Comparison of ENCODE assay signal across 16 mouse cellular contexts in genomic region chr1:37690665-37691064, GRCm38 (mm10). TPM values are rescaled to one million over a fixed set of nuclear protein-coding genes. Genes with fewer than 3 reads are reported as not detected.
A peak's percentile ranks its signal among the peaks of the same experiment; 100 is the strongest.
DNase-seq lines count a peak whose midpoint lies in the region; ATAC-seq and TF ChIP-seq lines count a peak whose summit lies in the region.
"Had no signal": no experiment of that assay in that cellular context is flagged by ENCODE, and none has a peak within 500 bp of the region (broad histone marks: within the 10 kb centered on the region; RNA-seq: fewer than 3 reads in every experiment).

No protein-coding gene starts in this region.

- no peak overlapping the region for H3K4me3 ChIP-seq in kidney, postnatal 0 days (replicated peaks; ENCODE audit: low read depth, low read length)
- no peak overlapping the region for H3K4me3 ChIP-seq in thymus, adult 2 months (ENCODE audit: control insufficient read depth, insufficient read depth, low read length)
- H3K4me3 ChIP-seq: forebrain, embryonic 13.5 days; hindbrain, embryonic 15.5 days; limb, embryonic 13.5 days; neural tube, embryonic 15.5 days had no signal

- no peaks in the 10 kb centered on the region for H3K4me1 ChIP-seq in kidney, postnatal 0 days (replicated peaks; ENCODE audit: insufficient read depth, low read length)
- H3K4me1 ChIP-seq in thymus, adult 2 months (replicated peaks; ENCODE audit: control insufficient read depth, insufficient read depth, low read length) = peaks cover 40% of the 10 kb centered on the region
- H3K4me1 ChIP-seq: hindbrain, embryonic 15.5 days had no signal

- H3K36me3 ChIP-seq in kidney, postnatal 0 days (ENCODE audit: insufficient read depth, low read length) = no peaks in the 10 kb centered on the region
- no peaks in the 10 kb centered on the region for H3K36me3 ChIP-seq in thymus, adult 2 months (ENCODE audit: control insufficient read depth, insufficient read depth, low read length)
- H3K36me3 ChIP-seq: G1E; hindbrain, embryonic 15.5 days; limb, embryonic 13.5 days; neural tube, embryonic 15.5 days had no signal

- H3K9me3 ChIP-seq in kidney, postnatal 0 days (replicated peaks; ENCODE audit: low read length) = no peaks in the 10 kb centered on the region
- H3K9me3 ChIP-seq: forebrain, embryonic 13.5 days; G1E; hindbrain, embryonic 15.5 days; limb, embryonic 13.5 days; neural tube, embryonic 15.5 days had no signal

- TF ChIP-seq POLR2A in thymus, adult 2 months (IDR thresholded peaks at IDR 0.05; ENCODE audit: control insufficient read depth, extremely low read depth, insufficient read depth, low read length, poor library complexity) = no peak

- TF ChIP-seq CTCF in kidney, postnatal 0 days (IDR thresholded peaks at IDR 0.05; ENCODE audit: low read depth) = peak; percentile 42; the same call in 1 of the 2 replicates
- no peak for TF ChIP-seq CTCF in thymus, adult 2 months (IDR thresholded peaks at IDR 0.05; ENCODE audit: borderline replicate concordance, control insufficient read depth, extremely low read depth, insufficient read depth, low read length, poor library complexity)

- 87% methylated on average over 5 of the region's 5 CpGs for WGBS in kidney, postnatal 0 days
- WGBS in thymus, adult 2 months = 76% methylated on average over 5 of the region's 5 CpGs

- no peak overlapping the region for H3K9ac ChIP-seq in kidney, postnatal 0 days (ENCODE audit: low read depth, low read length)
- H3K9ac ChIP-seq: forebrain, embryonic 13.5 days; hindbrain, embryonic 15.5 days; limb, embryonic 13.5 days; neural tube, embryonic 15.5 days had no signal

- no peaks in the 10 kb centered on the region for H3K27me3 ChIP-seq in kidney, postnatal 0 days (ENCODE audit: insufficient read depth, low read length)
- H3K27me3 ChIP-seq in thymus, adult 2 months (ENCODE audit: control insufficient read depth, insufficient read depth, low read length) = no peaks in the 10 kb centered on the region
- H3K27me3 ChIP-seq: forebrain, embryonic 13.5 days; hindbrain, embryonic 15.5 days; neural tube, embryonic 15.5 days had no signal

- no peak overlapping the region for H3K27ac ChIP-seq in kidney, postnatal 0 days
- no peak overlapping the region for H3K27ac ChIP-seq in thymus, adult 2 months (ENCODE audit: control insufficient read depth, insufficient read depth, low read length)
- H3K27ac ChIP-seq: forebrain, embryonic 13.5 days; hindbrain, embryonic 15.5 days; limb, embryonic 13.5 days; neural tube, embryonic 15.5 days had no signal

- ATAC-seq in kidney, postnatal 0 days (replicated peaks; ENCODE audit: low FRiP score, low read depth) = no peak
- ATAC-seq: forebrain, embryonic 13.5 days had no signal

- no peak overlapping the region for H3K4me2 ChIP-seq in kidney, postnatal 0 days (ENCODE audit: low read length)
- H3K4me2 ChIP-seq: forebrain, embryonic 13.5 days; hindbrain, embryonic 15.5 days; limb, embryonic 13.5 days; neural tube, embryonic 15.5 days had no signal

- DNase-seq in kidney, postnatal 0 days (ENCODE audit: low spot score) = no peak
- no peak for DNase-seq in kidney, adult 8-10 months
- DNase-seq in thymus, postnatal 14 days = peak; percentile 34
- no peak for DNase-seq in thymus, adult 2 months
- DNase-seq in c-Kit-positive CD71-positive TER-119-negative erythroid progenitor cells, embryonic 14.5 days (ENCODE audit: low read depth) = peak; percentile 28
- no peak for DNase-seq in natural killer cell, adult 2 months (ENCODE audit: low spot score in 2 of 2)
- no peak for DNase-seq in testis, postnatal 10 days (ENCODE audit: low spot score)
- DNase-seq: cerebellum, postnatal 25 days; gastrocnemius, postnatal 36 days; midbrain, embryonic 14.5 days; right cerebral cortex, adult 18-20 months had no signal

RNA-seq across cellular contexts. Expression of gene 2010300C02Rik, which starts 29.2 kb away (rescaled TPM):
- polyA plus RNA-seq in kidney, postnatal 0 days (2015; fragmentation: Nextera tagmentation; extraction: Ambion mirVana) = 2.1 and 2.4 TPM in 2 replicates
- 6.1 and 6.6 TPM in 2 replicates for polyA plus RNA-seq in thymus, adult 2 months (2012; rRNA removed)
- polyA plus RNA-seq: G1E had no signal

Comparison
In these comparisons a context has a peak if more than half of its experiments do, and no peak if none do; other contexts are left out.
1. DNase-seq: peak in thymus, postnatal 14 days (single experiment) and c-Kit-positive CD71-positive TER-119-negative erythroid progenitor cells, embryonic 14.5 days (single experiment); none in kidney, postnatal 0 days (single experiment), kidney, adult 8-10 months (0 of 2), thymus, adult 2 months (single experiment), natural killer cell, adult 2 months (0 of 2) and testis, postnatal 10 days (single experiment).